Mouse (Mus musculus) frontal cortex, adult (tissue): Measurements from ENCODE around the gene Epb41l2.

ENCODE experiments used
- ATAC-seq: cut with Nextera tagmentation; 2 replicates; pipeline ENCODE4 v1.9.2; 2017; ENCODE audit warnings: mild to moderate bottlenecking, moderate library complexity, mixed read lengths; ENCODE audit not compliant: low TSS enrichment

Gene Epb41l2

GRCm38 (mm10) chr10:25365158-25365557 lies 5.6 kb downstream of the Epb41l2 start:
- no peak for ATAC-seq

DNA sequence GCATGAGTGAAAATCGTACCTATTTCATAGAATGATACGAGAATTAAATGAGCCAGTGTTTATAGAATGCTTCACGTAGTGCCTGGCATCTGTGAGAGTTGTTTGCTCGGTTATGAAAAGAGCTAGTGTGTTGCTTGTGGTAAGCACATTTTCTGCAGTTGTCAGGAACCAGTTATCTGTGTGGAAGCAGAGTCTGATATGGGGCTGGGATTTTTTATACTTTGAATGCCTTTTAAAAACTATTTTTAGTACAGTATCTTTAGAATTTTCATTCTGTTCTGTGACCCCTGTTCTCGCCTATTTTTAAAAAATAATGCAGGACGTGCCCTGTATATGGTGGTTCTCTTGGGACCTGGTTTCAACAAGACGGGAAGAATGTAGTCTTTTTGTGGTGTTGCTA lies 6.1 kb downstream of the Epb41l2 start:
- ATAC-seq, result no peak

DNA sequence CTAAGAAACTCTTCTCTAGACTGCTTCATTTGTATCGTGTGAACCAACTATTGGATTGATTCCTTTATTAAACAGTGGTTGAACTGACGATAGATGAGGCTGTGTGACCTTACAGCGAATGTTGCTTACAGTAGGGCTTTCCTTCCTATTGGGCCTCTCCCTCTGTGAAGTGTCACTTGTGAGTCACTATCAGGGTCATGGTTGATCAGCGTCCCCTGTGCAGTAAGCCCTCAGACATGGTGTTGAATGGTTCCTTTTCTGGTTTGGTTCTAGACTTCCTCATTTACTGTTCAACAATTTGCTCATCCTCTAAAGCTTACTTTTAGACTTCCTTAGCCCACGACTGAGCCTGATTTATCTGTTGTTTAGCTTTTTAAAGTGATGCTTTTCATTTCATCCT lies 7.1 kb downstream of the Epb41l2 start:
- peak; percentile 36; the same call in 1 of the 2 replicates for ATAC-seq

DNA sequence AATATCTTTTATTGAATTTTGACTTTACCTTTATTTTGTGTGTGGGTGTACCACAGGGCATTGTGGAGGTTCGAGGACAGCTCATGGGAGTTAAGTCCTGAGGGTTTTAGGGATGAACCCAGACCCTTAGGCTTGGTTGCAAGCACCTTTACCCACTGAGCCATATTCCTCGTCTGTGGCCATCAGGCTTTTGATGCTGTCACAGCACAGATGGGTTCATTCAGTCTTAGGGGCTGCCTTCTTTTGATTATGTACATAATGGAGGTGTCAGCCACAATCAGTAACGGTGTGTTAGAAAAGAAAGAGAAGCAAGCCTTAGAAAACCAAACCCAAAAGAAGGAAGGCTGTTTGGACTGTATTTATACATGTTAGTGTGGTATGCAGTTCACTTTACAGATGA lies 9.3 kb downstream of the Epb41l2 start:
- no peak for ATAC-seq

DNA sequence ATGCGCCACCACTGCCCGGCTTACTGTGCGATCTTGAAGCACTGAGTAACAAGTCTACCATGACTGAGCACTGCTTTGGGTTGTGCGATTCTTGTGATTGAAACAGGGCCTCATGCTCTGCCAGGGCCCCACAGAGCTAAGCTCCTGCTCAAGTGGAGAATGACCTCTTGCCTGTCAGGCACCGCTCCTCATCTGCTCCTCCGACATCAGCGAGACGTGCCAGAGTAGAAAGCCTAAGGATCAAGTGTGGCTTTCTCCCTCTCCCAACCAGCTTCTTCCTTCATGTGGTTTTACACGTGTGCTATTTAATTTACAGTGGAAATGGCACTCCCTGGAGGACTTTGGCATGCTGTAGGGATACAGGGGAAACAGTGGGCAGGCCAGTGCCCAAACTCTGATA lies 10.1 kb downstream of the Epb41l2 start:
- no peak for ATAC-seq

DNA sequence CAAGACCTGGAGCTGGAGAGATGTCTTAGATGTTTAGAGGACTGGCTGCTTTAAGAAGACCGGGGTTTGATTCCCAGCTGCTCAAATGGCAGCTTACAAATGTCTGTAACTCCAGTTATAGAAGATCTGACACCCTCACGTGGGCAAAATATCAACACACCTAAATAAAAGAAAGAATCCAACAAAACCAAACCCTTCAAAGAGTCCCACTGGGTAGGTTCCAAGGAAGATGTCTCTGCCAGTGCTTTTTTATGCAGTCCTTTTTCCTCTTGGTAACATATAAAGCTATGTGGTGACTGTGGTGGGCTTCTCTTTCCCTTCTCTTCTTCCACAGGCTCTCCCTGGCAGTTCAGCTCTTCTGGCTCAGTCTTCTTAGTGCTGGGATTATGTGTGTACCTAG lies 11.7 kb downstream of the Epb41l2 start:
- ATAC-seq, result no peak

- no peak for ATAC-seq
Observed at GRCm38 (mm10) chr10:25371915-25372371, 12.3 kb downstream of the Epb41l2 start.

DNA sequence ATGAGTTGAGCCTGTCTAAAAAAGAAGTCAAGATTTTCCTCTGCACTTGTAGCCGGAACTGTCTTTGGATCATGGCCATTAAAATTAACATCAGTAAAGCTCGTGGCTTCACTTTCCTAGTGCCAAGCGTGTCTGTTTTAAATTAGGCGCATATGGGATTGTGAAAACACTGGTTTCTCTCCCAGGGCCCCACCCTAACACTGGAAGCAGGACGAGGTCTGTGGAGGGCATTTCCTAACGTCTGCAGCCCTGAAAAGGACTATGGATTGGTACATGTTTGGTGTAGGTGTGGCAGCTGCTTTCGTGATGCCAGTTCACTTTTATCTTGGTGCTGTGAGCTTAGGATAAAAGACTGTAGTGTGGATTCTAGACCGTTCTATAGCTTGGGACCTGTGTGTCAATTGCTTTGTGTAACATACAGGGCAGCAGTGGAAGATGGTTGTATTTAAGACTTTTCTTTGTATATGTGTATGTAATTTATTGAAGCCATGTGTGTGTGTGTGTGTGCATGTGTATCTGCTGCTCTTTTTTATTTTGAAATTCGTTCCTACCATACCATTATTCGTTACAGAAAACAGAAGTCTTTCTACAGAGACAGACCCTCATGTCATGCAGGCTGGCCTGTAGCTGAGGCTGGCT lies 13.0 kb downstream of the Epb41l2 start:
- peak; percentile 56; the same call in 1 of the 2 replicates for ATAC-seq

GRCm38 (mm10) chr10:25375036-25375435 lies 15.4 kb downstream of the Epb41l2 start:
- ATAC-seq, result no peak

- no peak for ATAC-seq
Observed at GRCm38 (mm10) chr10:25380746-25381481, 21.3 kb downstream of the Epb41l2 start.

- no peak for ATAC-seq
Observed at GRCm38 (mm10) chr10:25381951-25382350, 22.4 kb downstream of the Epb41l2 start.

- no peak for ATAC-seq
Observed at GRCm38 (mm10) chr10:25383171-25383570, 23.6 kb downstream of the Epb41l2 start.

- no peak for ATAC-seq
Observed at GRCm38 (mm10) chr10:25384391-25384790, 24.8 kb downstream of the Epb41l2 start.

DNA sequence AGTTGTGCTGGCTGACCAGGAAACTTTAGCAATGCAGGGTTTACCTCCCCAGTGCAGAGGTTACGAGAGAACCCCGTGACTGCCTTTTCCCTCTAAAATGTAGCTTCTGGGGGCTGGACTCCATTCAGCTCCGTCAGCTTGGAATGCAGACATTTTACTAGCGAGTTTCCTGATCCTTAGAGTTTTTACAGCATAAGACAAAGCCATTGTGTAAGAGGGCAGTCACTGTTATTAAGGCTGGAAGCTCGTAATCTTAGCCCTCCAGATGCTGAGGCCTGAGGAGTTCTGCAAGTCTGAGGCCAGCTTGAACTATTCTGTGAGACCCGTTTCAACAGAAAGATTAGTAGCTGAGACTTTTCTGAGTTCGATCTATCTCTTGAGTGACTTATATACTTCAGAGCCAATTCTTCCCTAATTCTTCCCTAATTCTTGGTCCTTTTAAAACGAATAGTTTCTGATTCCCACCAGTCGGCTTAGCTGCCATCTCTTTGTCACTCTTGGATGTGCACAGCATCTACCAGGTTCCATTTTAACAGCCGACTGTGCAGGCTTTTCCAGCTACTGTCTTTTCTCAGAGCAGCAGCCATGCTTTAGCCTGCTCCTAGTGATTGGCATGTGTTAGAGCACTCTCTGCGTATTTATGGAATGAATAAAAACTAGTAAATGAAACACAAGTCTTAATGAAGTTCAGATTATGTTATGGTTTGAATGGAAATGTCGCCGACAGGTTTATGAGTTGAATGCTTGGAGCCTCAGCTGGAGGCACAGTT lies 26.4 kb downstream of the Epb41l2 start:
- no peak for ATAC-seq

- ATAC-seq, result no peak
Observed at GRCm38 (mm10) chr10:25386868-25387267, 27.3 kb downstream of the Epb41l2 start.

DNA sequence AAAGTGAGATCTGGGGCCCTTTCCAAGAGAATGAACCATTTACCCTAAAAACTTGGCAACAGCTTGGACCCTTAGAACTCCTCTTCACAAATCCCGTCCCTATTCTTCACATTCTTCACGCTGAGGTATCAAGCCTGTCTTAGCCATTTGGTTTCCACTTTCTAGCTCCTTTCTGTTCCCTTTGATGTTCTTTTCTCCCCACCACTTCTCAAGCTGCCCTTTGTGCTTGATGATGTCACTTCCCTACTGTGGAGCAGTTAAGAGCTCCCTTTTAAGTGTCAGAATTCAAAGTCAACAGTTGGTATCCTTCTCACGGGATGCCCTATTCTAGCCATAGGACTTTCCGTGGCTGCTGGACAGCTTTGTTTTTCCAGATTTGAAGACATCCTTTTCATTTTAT lies 27.7 kb downstream of the Epb41l2 start:
- ATAC-seq, result no peak

DNA sequence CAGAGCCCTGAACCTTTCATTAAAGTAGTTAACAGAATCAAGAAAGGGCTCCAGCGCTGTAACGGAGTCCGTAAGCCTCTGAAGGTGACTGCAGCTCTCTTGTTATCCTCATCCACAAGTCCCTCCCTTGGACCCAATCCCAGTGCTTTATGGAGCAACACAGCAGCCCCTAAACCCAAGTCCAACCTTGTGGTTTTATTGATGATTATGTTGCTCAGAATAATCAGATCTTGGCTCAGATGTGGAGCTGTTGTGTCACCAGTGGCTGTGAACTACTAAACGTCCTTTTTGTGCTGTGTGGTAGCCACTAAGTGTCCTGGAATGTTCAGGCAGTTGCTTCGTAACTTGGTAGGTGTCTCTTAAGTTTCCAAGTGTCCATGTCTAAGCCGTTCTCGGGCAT lies 33.2 kb downstream of the Epb41l2 start:
- no peak for ATAC-seq

DNA sequence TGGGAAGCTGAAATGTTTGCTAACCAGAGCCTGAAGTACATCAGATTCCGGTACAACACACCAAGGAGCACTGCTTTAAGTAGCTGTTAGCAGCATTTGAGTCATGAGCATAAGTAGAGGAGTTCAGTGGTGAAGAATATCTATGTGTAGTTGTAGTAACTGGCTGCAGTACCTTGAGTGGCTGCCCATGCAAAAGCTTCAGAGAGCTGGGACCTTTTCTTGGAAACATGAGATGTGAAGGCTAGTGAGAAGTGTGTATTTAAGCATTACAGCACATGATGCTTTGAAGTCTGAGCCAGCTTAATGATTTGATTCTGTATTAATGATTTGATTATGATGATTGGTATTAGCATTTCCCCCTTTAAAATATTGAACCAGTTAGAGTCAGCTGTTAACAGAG lies 34.1 kb downstream of the Epb41l2 start:
- no peak for ATAC-seq

GRCm38 (mm10) chr10:25395236-25395886 lies 35.8 kb downstream of the Epb41l2 start:
- ATAC-seq, result no peak

GRCm38 (mm10) chr10:25396859-25397258 lies 37.3 kb downstream of the Epb41l2 start:
- no peak for ATAC-seq

DNA sequence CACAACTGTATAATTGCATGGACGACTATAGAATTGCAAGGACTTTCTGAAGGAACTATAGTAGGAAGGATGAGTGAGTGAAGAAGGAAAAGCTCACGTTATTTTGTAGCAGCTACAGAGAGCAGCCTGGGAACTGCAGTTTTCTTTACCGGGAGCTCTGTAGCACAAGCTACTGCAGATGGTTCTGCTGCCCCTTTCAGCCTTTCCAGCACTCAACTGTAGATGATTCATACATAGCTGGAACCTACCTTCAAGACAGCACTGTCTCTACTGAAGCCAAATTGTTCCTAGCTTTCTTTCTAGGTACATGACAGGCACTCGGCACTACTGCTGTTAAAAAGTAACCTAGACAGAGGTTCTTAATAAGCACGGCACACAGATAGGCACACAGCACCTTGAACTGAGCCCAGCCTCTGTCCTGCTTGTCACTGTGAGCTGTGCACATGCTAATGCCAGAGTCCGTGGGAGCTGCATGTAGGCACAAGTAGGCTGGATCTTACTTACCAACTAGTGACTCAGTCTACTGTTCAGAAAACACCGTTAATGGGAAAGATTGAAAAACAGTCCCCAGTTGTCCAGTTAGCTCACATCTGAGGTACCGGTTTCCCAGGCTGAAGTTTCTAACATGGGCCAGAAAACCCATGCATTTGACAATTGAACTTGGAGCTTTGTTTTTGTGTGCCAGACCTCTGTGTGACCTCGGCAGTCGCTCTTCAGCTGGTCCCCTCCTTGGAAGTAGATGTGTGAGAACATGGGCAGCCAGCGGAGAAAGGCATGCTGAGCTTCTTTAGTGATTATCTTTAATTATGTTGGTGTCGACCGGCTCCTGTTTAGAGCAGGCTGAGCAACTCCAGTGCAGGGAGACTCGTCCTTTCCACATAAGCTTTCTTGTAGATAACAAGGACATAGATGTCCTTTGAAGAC lies 38.4 kb downstream of the Epb41l2 start:
- peak; percentile 98 for ATAC-seq
